Mouse (Mus musculus) thymus, adult 2 months (tissue): Measurements from ENCODE around the gene Gm42791.

Experiments used
- CTCF ChIP-seq: fragments of 200-500 bp; IDR thresholded peaks from 2 replicates; pipeline ENCODE4 v1.5.1; 2012; ENCODE audit warnings: mild to moderate bottlenecking, control low read depth, low read length, moderate library complexity, borderline replicate concordance; ENCODE audit not compliant: control insufficient read depth, poor library complexity, insufficient read depth; ENCODE audit errors: extremely low read depth
- POLR2A ChIP-seq: fragments of 200-500 bp; IDR thresholded peaks from 2 replicates; pipeline ENCODE4 v1.6.1; 2012; ENCODE audit warnings: mild to moderate bottlenecking, low read length, control low read depth, moderate library complexity; ENCODE audit not compliant: control insufficient read depth, poor library complexity, insufficient read depth; ENCODE audit errors: extremely low read depth

- TF ChIP-seq CTCF (no peak), POLR2A (no peak)
Observed at GRCm38 (mm10) chr5:148978458-148979165, 16.3 kb downstream of the Gm42791 start.
